Mouse (Mus musculus) T-cell, adult 2 months (primary cell): ENCODE measurements around the gene Rbms3.

Experiments
- DNase-seq: peaks from one replicate; pipeline ENCODE4 v3.0.0; 2022; ENCODE audit warnings: low spot score

The Rbms3 gene

GRCm38 (mm10) chr9:117373164-117373741 lies 256.5 kb downstream of the Rbms3 start:
- DNase-seq = no peak

- no peak for DNase-seq
Observed at GRCm38 (mm10) chr9:117371980-117372379, 257.7 kb downstream of the Rbms3 start.

- DNase-seq = no peak
Observed at GRCm38 (mm10) chr9:117370086-117370485, 259.6 kb downstream of the Rbms3 start.

GRCm38 (mm10) chr9:117368016-117368415 lies 261.7 kb downstream of the Rbms3 start:
- no peak for DNase-seq

- DNase-seq = no peak
Observed at GRCm38 (mm10) chr9:117364610-117365009, 265.1 kb downstream of the Rbms3 start.

- no peak for DNase-seq
Observed at GRCm38 (mm10) chr9:117361431-117361830, 268.3 kb downstream of the Rbms3 start.

GRCm38 (mm10) chr9:117356764-117357442 lies 272.8 kb downstream of the Rbms3 start:
- DNase-seq = no peak

- DNase-seq = no peak
Observed at GRCm38 (mm10) chr9:117355501-117355900, 274.2 kb downstream of the Rbms3 start.

GRCm38 (mm10) chr9:117342336-117342735 lies 287.4 kb downstream of the Rbms3 start:
- DNase-seq = no peak

GRCm38 (mm10) chr9:117330681-117331080 lies 299.0 kb downstream of the Rbms3 start:
- no peak for DNase-seq

GRCm38 (mm10) chr9:117319271-117319670 lies 310.4 kb downstream of the Rbms3 start:
- no peak for DNase-seq

GRCm38 (mm10) chr9:117318461-117318860 lies 311.3 kb downstream of the Rbms3 start:
- no peak for DNase-seq

GRCm38 (mm10) chr9:117317251-117317650 lies 312.5 kb downstream of the Rbms3 start:
- DNase-seq = no peak

GRCm38 (mm10) chr9:117313642-117314041 lies 316.1 kb downstream of the Rbms3 start:
- DNase-seq = no peak

GRCm38 (mm10) chr9:117309809-117310208 lies 319.9 kb downstream of the Rbms3 start:
- no peak for DNase-seq

GRCm38 (mm10) chr9:117298991-117299390 lies 330.7 kb downstream of the Rbms3 start:
- DNase-seq = no peak

GRCm38 (mm10) chr9:117297662-117298531 lies 331.8 kb downstream of the Rbms3 start:
- no peak for DNase-seq

- DNase-seq = no peak
Observed at GRCm38 (mm10) chr9:117291066-117291850, 338.5 kb downstream of the Rbms3 start.

GRCm38 (mm10) chr9:117274846-117275245 lies 354.9 kb downstream of the Rbms3 start:
- DNase-seq = no peak

GRCm38 (mm10) chr9:117259614-117260013 lies 370.1 kb downstream of the Rbms3 start:
- no peak for DNase-seq

GRCm38 (mm10) chr9:117253361-117253760 lies 376.4 kb downstream of the Rbms3 start:
- no peak for DNase-seq

- DNase-seq = no peak
Observed at GRCm38 (mm10) chr9:117252411-117252861, 377.3 kb downstream of the Rbms3 start.
